Mouse (Mus musculus) neural tube, embryonic 10.5 days (tissue): ENCODE results near the gene AI661453.

Source experiments
- DNase-seq: peaks from one replicate; pipeline ENCODE4 v3.0.0-alpha.2; 2017; ENCODE audit warnings: low spot score; ENCODE audit errors: extremely low spot score

Gene AI661453

DNA sequence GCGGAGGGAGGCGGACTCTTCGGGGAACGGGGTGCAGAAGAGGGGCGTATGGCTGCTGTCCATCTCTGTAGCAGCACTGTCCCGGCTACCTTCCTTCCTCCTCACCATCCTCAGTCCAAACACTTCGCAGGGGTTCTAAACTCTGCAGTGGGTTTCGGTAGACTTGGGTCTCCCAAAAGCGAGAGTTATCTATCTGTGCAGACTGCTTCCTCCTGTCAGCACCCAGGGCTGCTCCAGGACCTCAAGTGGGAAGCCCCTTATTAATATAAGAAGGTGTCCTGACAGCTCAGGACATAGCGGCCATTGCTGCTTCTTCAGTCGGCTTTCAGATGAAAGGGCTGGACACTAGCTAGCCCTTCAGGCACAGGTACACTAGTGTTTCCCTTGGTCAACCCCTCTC lies 28.6 kb downstream of the AI661453 start:
- no peak for DNase-seq

DNA sequence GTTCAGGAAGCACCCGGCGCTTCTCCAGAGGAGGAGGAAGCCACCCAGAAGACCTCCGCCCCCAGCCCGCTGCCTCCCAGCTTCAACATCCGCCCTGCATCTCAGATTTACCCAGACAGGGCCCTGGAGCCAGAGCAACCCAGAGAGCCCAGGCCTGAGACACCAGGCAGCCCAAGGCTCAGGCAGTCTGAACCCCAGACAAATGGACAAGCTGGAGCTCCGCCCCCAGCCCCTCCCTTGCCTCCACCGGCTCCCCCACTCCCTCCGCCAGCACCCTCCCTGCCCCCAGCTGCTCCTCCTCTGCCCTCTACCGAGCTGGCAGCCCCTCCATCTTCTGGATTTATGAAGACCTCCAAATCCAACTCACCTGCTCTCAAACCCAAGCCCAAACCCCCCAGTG lies 29.9 kb downstream of the AI661453 start:
- no peak for DNase-seq

- DNase-seq, result no peak
These were observed 31.2 kb downstream of the AI661453 start for GRCm38 (mm10) chr17:47467659-47468058.

DNA sequence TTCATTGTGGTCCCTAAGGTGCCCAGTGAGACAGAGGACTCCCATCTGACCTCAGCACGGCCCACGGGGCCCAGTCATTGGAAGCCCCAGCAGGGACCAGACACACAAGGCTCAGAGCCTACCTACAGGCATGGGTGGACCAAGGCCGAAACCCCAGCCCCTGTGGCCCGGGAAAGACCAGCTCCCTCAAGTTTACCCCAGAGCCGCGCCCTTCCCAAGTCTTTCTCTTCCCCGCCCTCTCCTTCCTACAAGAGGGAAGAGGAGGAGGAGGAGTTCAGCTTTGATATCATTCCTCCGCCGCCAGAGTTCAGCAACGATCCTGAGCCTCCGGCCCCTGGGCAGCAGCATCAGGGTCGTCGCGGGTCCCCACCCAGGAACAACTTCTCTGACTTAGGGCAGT lies 31.6 kb downstream of the AI661453 start:
- DNase-seq, result no peak

DNA sequence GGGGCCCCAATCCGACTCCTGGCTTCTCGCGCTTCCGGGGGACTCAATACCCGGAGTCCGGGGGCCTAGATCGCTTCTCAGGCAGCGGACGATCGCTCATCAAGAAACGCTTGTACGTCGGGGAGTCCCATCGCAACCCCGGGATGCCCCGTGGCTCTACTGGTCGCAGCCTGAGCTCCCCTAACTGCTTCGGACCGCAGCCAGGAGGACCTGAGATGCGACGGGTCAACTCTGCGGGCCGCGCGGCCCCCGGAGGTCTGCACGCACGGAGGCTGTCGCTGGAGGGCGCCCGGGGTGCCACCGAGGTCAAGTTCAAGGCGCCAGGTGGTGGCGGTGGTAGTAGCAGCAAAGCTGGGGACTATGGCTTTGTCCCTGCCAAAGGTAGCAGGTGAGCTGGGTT lies 32.1 kb downstream of the AI661453 start:
- peak; percentile 40 for DNase-seq

DNA sequence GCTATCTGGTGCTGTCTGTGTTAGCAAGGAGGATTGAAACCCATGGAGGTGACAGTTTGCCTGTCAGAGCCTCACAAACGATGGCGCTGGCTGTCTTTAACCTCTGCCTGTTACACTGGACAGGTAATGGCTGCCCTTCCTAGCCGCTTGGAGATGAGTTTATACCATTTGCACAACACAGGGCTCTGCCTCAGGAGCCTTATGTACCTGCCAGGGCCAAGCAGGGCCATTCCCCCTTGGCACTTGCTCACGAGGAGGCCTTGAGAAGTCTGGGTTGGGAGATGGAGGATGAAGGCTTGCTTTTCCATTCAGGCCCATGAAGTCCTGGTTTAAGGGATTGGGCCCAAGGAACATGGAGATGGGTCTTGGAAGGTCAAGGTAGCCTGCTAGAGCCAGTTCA lies 33.2 kb downstream of the AI661453 start:
- DNase-seq, result no peak

DNA sequence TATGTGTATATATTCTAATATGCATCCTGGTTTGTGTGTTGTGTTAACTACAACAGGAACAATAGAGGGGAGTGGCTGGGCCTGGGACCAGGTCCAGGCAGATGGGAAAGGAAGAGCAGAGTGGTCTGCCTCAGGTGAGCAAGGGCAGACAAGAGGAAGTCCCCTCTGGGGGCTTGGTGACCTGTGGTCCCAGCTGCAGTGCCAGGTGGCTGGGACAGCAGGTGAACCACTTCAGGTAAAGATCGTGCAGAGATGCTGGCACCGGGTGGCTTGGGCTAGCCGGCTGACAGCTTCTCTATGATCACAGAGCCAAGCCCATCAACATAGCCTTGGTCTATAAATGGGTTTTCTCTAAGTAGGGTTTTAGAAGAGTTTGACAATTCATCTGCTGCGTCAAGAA lies 33.7 kb downstream of the AI661453 start:
- no peak for DNase-seq

DNA sequence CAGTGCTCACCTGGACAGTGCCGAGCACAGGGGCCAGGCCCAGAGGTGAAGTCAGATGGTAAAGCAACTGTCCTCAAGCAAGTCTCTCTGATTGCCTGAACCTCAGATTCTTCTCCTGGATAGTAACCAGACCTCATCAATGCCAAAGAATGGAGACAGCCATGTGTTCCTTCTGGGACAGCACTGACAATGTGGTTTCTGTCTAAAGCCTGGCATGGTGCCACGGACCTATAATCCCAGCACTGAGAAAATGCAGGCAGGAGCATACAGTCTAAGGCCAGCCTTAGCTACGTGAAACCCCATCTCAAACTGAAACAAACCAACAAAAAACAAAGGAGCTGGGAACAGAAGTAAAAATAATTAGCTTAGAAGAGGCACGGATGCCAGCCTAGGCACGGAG lies 34.3 kb downstream of the AI661453 start:
- DNase-seq, result no peak

GRCm38 (mm10) chr17:47472435-47473350 lies 36.3 kb downstream of the AI661453 start:
- DNase-seq, result no peak

DNA sequence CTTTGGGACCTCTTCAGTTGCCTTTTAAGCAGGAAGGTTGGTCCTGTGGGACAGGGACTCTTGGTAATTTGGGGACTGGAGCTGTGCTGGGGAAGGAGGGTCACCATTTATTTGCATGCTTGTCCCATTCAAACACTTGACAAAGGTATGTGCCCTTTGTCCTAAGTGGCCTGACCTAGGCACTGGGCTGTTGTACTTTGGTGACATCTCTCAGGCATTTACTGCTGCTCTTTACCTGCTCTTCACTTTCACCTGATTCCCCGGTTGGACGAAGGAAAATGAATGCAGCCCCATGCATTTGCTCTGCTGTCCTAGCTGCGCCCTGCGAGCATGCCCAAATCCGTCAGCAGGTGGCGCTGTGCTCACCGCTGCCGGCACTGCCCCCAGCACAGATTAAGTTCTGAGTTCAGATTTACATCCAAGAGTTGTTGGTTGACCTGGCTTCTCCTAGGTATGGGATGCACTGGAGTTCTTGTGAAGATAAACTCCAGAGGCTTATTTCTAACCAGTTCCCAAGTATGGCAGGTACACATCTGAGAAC lies 37.1 kb downstream of the AI661453 start:
- peak; percentile 52 for DNase-seq

GRCm38 (mm10) chr17:47474250-47474649 lies 37.8 kb downstream of the AI661453 start:
- no peak for DNase-seq

- DNase-seq, result no peak
These were observed 38.8 kb downstream of the AI661453 start for GRCm38 (mm10) chr17:47475181-47475580.

- DNase-seq, result no peak
These were observed 39.3 kb downstream of the AI661453 start for GRCm38 (mm10) chr17:47475714-47476113.

GRCm38 (mm10) chr17:47479887-47480286 lies 43.5 kb downstream of the AI661453 start:
- DNase-seq, result no peak

DNA sequence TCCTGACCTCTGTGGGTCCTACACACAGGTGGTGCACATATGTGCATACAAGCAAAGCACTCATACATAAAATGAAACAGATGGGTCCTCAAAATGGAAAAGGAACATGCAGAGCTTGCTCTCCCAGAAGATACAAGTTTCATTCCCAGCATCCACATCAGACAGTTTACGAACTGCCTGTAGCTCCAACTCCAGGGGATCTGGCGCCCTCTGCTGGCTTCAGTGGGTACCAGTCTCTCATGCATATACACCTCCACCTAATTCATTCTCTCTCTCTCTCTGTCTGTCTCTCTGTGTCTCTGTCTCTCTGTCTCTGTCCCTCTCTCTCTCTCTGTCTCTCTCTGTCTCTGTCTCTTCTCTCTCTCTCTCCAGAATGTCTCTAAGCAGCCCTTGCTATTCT lies 46.0 kb downstream of the AI661453 start:
- peak; percentile 54 for DNase-seq

DNA sequence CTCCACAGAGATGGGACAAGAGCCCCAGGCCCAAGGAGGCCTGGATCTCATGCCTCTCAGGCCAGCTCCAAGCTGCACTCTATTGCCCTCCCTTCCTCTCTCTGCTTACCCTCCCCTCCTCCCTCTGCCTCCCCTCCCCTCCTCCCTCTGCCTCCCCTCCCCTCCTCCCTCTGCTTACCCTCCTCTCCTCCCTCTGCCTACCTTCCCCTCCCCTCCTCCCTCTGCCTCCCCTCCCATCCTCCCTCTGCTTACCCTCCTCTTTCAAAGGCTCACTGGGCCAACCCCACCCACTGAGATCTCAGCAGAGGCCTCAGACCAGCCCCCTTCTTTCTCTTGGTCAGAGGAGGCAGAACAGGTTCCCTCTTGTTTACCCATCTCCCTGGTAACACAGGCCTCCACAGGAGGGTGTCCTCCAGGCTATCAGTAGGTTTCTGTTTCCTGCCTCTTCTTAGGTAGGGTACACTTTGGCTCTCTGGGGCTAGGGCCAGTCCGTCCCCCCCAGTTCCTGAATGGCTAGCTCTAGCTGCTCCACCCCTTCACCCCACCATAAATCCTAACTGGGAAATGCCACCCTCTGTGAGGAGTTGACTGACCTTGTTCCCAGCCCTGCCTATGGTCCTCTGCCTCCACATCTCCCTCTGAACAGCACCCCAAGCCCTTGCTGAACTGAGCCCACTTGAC lies 48.0 kb downstream of the AI661453 start:
- peak; percentile 40 for DNase-seq

DNA sequence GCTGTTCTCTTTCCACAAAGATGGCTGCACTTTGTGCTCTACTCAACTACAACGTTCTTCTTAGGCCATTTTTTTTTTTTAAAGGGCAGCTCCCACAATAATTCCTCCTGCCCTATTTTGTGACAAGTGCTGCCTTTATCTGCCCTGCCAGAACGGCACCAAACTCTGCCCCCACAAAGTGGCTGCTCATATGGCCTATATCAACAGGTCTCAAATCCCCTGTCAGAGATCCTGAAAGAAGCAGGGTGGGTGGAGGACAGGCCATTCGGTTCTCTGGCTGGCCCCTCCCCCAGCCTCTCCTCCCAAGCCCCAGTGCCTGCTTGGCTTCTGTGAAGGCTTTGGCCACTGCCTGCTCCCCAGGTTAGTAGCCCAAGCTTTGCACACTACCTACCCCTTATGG lies 48.6 kb downstream of the AI661453 start:
- DNase-seq, result no peak

- DNase-seq, result no peak
These were observed 49.4 kb downstream of the AI661453 start for GRCm38 (mm10) chr17:47485791-47486190.

DNA sequence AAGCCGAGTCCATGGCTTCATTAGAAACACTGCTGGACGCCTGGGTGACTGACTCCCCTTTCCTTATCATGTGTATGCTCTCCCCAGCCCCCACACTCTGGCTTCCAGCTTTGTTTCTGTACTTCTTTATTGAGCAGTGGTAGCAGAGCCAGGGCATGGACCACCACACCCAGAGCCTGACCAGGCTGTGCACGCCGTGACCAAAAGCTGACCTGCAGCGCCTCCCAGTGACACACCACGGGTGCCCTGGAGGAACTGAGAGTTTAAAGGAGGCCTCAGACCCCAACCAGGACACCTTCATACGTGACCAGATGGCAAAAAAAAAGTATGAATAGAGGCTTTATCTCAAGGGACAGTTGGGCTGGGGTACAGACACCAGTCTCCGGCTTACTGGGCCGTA lies 54.4 kb downstream of the AI661453 start:
- DNase-seq, result no peak

- DNase-seq, result no peak
These were observed 56.3 kb downstream of the AI661453 start for GRCm38 (mm10) chr17:47492731-47493130.

DNA sequence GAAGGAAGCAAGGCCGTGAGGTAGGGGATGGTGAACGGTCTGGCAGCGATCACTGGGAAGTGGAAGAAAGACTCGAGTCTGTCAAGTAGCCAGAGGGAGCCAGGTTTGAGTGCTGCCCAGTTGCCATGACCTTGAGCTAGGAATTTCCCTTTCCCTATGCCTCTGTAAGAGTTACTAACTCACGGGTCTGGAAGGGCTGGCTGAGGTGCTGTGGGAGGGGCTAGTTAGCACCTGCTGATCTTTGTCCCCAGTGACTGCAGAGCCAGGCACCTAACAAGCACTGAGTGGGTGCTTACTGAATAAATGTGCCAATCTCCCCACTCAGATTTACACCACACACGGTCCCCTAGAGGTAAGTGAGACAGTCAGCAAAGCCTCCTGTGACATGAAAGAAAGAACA lies 57.2 kb downstream of the AI661453 start:
- no peak for DNase-seq

GRCm38 (mm10) chr17:47494132-47494531 lies 57.7 kb downstream of the AI661453 start:
- DNase-seq, result no peak
